Mouse (Mus musculus): ENCODE data around the gene Tex33. TPM values are rescaled to one million over a fixed set of nuclear protein-coding genes. Genes with fewer than 3 reads are reported as not detected.

The Tex33 gene
- polyA plus RNA-seq, 1 experiment from 2014 or later, result not detected

DNA sequence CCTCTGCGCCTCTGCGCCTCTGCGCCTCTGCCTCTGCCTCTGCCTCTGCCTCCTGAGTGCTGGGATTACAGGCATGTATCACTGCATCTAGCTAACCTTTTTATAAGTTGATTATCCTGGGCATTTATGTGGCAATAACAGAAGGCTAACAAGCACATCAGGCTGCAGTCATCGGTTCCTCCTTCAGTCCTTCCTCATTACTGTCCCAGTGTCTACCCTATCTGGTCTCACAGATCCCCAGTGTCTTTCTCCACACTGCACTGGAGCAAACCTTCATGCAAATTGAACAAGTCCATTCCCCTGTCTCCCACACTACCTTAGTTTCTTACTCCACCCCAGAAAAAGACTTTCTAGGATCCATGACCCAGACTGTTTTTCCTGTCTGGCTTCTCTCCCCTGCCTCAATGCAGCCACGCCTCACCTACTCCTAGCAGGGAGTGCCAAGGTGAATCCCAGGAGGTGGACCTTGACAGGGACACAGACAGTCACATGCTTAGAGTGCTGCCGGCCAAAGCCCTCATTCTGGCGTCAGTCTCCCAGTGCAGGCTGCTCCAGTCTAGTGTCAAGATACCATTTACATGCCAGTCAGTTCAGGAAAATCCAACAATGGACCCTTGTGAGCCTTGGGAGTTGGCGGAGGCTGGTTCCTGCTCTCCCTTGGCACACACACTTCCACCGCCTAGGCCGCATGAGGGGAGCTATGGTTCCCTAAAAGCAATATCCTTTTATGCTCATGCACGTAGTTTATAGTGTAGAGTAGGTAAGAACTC lies 12.1 kb downstream of the Tex33 start:
- H3K4me1 ChIP-seq (replicated peaks; ENCODE audit: control insufficient read depth, insufficient read depth, low read length), result no peaks in the 10 kb centered on the region; the same call in 1 of the 2 replicates
- WGBS, result 67% methylated on average over 11 of the region's 11 CpGs
- ATAC-seq, result peak; percentile 82

DNA sequence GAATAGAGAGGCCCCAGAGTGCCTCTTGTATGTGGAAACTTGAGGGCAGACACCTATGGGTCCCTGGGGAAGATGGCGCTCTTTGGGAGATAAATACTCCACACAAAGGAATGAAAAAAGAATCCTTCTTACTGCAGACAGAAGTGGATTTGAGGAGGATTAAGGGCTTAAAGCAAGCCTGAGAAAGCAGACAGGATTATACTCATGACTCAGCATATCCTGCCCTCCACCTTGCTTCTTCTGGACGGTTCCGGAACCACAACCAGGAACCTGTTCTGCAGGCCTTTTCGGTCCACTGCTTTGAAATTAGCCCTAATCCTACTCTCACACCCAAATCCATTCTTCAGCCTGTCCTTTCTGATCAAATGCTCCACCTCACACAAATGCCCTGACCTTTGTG lies 13.6 kb downstream of the Tex33 start:
- no peaks in the 10 kb centered on the region; the same call in 1 of the 2 replicates for H3K4me1 ChIP-seq (replicated peaks; ENCODE audit: control insufficient read depth, insufficient read depth, low read length)
- H3K36me3 ChIP-seq (ENCODE audit: control insufficient read depth, insufficient read depth), result no peaks in the 10 kb centered on the region
- H3K4me3 ChIP-seq (ENCODE audit: low read depth, low read length), result no peak overlapping the region
- no peak for TF ChIP-seq CTCF (IDR thresholded peaks at IDR 0.05; ENCODE audit: low read depth)
- H3K9me3 ChIP-seq (ENCODE audit: control insufficient read depth), result no peaks in the 10 kb centered on the region
- H3K9ac ChIP-seq (ENCODE audit: low read depth, low read length), result no peak overlapping the region
- ATAC-seq, result no peak
- peaks cover 33% of the 10 kb centered on the region for H3K27me3 ChIP-seq (replicated peaks; ENCODE audit: control insufficient read depth, insufficient read depth, low read length)
- no peak overlapping the region for H3K4me2 ChIP-seq (replicated peaks; ENCODE audit: low read depth)
- no peak overlapping the region for H3K27ac ChIP-seq (ENCODE audit: low read depth, low read length)
- WGBS, result 88% methylated on average over 4 of the region's 4 CpGs

More for the DNA sequence above, 12.1 kb downstream of the Tex33 start:
- Histone ChIP-seq H3K9me3 (ENCODE audit: control insufficient read depth) (no peaks in the 10 kb centered on the region), H3K27ac (ENCODE audit: low read depth, low read length) (peak overlapping the region; percentile 74), H3K4me3 (ENCODE audit: low read depth, low read length) (no peak overlapping the region), H3K27me3 (replicated peaks; ENCODE audit: control insufficient read depth, insufficient read depth, low read length) (peaks cover 25% of the 10 kb centered on the region; the same call in 1 of the 2 replicates), H3K9ac (ENCODE audit: low read depth, low read length) (no peak overlapping the region), H3K4me2 (replicated peaks; ENCODE audit: low read depth) (no peak overlapping the region; the same call in 1 of the 2 replicates), H3K36me3 (ENCODE audit: control insufficient read depth, insufficient read depth) (no peaks in the 10 kb centered on the region)
- no peak for TF ChIP-seq CTCF (IDR thresholded peaks at IDR 0.05; ENCODE audit: low read depth)

DNA sequence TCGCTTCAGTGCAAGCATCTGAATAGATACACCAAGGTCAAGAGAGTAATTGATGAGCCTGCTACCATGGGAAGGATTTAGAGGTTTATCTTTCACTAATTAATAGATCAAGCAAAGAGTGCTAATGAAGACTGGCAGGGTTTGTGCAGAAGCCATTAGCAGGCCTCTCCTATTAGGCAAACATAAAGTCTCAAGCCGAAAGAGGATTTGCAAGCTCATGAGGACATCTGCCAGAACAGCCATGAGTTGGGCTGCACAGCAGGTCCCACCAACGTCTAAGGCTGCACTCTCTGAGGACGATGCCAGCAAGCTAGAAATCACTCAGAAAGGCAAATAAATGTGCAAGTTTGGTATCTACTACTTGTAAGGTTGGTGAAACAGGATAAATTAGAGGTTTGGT lies 15.0 kb downstream of the Tex33 start:
- no peak for ATAC-seq
- no peak for TF ChIP-seq CTCF (IDR thresholded peaks at IDR 0.05; ENCODE audit: low read depth)
- Histone ChIP-seq H3K4me3 (ENCODE audit: low read depth, low read length) (no peak overlapping the region), H3K9me3 (ENCODE audit: control insufficient read depth) (no peaks in the 10 kb centered on the region), H3K27ac (ENCODE audit: low read depth, low read length) (no peak overlapping the region), H3K4me1 (replicated peaks; ENCODE audit: control insufficient read depth, insufficient read depth, low read length) (no peaks in the 10 kb centered on the region; the same call in 1 of the 2 replicates), H3K36me3 (ENCODE audit: control insufficient read depth, insufficient read depth) (no peaks in the 10 kb centered on the region), H3K9ac (ENCODE audit: low read depth, low read length) (no peak overlapping the region), H3K27me3 (replicated peaks; ENCODE audit: control insufficient read depth, insufficient read depth, low read length) (peaks cover 28% of the 10 kb centered on the region), H3K4me2 (replicated peaks; ENCODE audit: low read depth) (no peak overlapping the region)
- 68% methylated on average over 4 of the region's 4 CpGs for WGBS

DNA sequence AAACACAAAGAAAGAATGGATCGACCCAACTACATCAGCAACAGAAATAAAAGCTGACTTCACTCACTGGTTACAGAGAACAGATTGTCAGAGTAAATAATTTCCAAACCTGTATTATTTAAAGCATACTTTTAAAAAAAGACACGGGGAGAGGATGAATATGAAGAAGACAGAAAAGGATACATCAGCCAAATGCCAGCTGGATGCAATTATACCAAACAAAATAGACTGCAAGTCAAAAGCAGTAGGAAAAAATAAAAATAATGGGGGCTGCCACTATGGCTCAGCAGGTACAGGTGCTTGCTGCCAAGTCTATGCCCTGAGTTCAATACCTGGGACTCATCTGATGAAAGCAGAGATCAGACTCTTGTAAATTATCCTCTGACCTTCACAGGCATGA lies 15.5 kb downstream of the Tex33 start:
- no peak for ATAC-seq
- no peaks in the 10 kb centered on the region; the same call in 1 of the 2 replicates for H3K4me1 ChIP-seq (replicated peaks; ENCODE audit: control insufficient read depth, insufficient read depth, low read length)
- no peaks in the 10 kb centered on the region for H3K9me3 ChIP-seq (ENCODE audit: control insufficient read depth)
- no peak for TF ChIP-seq CTCF (IDR thresholded peaks at IDR 0.05; ENCODE audit: low read depth)
- peaks cover 33% of the 10 kb centered on the region for H3K27me3 ChIP-seq (replicated peaks; ENCODE audit: control insufficient read depth, insufficient read depth, low read length)
- 76% methylated on average over 2 of the region's 2 CpGs for WGBS
- H3K4me2 ChIP-seq (replicated peaks; ENCODE audit: low read depth), result no peak overlapping the region
- H3K27ac ChIP-seq (ENCODE audit: low read depth, low read length), result no peak overlapping the region
- no peak overlapping the region for H3K9ac ChIP-seq (ENCODE audit: low read depth, low read length)
- no peak overlapping the region for H3K4me3 ChIP-seq (ENCODE audit: low read depth, low read length)
- H3K36me3 ChIP-seq (ENCODE audit: control insufficient read depth, insufficient read depth), result no peaks in the 10 kb centered on the region

DNA sequence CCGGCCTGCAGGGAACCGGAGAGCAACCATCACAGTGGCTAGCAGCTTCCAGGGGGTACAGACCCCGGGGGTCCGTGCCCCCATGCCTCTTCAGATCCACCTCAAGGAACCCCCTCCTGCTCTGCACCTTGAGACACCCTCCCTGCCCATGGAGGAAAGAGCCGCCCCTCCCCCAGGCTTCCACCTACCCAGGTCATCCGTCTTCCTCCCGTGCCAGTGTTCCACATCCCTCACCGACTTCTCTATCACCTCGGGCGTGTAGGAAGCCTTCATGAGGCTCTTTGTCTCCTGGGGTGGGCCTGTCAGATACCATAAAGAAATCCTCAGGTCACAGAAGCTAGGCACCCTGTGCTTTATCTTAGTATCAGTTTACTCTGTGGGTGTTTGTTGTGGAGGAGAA lies 17.2 kb downstream of the Tex33 start:
- 58% methylated on average over 10 of the region's 10 CpGs for WGBS
- H3K4me3 ChIP-seq (ENCODE audit: low read depth, low read length), result no peak overlapping the region
- TF ChIP-seq CTCF (IDR thresholded peaks at IDR 0.05; ENCODE audit: low read depth), result no peak
- no peaks in the 10 kb centered on the region for H3K9me3 ChIP-seq (ENCODE audit: control insufficient read depth)
- no peak overlapping the region for H3K9ac ChIP-seq (ENCODE audit: low read depth, low read length)
- no peak overlapping the region for H3K4me2 ChIP-seq (replicated peaks; ENCODE audit: low read depth)
- no peaks in the 10 kb centered on the region for H3K36me3 ChIP-seq (ENCODE audit: control insufficient read depth, insufficient read depth)
- H3K27ac ChIP-seq (ENCODE audit: low read depth, low read length), result no peak overlapping the region
- H3K27me3 ChIP-seq (replicated peaks; ENCODE audit: control insufficient read depth, insufficient read depth, low read length), result peaks cover 46% of the 10 kb centered on the region
- no peaks in the 10 kb centered on the region for H3K4me1 ChIP-seq (replicated peaks; ENCODE audit: control insufficient read depth, insufficient read depth, low read length)
- ATAC-seq, result no peak

DNA sequence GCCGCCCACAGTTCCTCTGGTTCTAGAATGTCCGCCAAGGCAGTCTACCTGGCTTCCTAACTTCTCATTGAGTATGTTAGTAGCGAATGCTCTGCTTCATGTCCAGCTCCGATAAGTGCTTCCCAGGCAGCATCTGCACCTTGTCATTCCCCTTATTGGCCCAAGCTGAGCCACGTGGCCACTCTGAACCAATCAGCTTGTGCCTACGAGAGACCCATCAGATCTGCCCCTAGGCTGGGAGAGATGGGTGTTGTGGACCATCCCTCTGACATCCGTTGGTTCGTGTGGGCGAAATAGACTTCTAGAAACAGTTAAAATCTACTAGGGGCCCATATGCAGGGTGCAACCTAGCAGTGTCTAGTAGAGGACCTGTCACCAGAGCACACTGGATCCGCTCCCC lies 17.9 kb downstream of the Tex33 start:
- H3K36me3 ChIP-seq (ENCODE audit: control insufficient read depth, insufficient read depth), result no peaks in the 10 kb centered on the region
- no peak for TF ChIP-seq CTCF (IDR thresholded peaks at IDR 0.05; ENCODE audit: low read depth)
- H3K4me2 ChIP-seq (replicated peaks; ENCODE audit: low read depth), result no peak overlapping the region
- H3K4me1 ChIP-seq (replicated peaks; ENCODE audit: control insufficient read depth, insufficient read depth, low read length), result no peaks in the 10 kb centered on the region
- H3K4me3 ChIP-seq (ENCODE audit: low read depth, low read length), result no peak overlapping the region
- no peak overlapping the region for H3K9ac ChIP-seq (ENCODE audit: low read depth, low read length)
- H3K27me3 ChIP-seq (replicated peaks; ENCODE audit: control insufficient read depth, insufficient read depth, low read length), result peaks cover 51% of the 10 kb centered on the region
- ATAC-seq, result no peak
- 85% methylated on average over 10 of the region's 10 CpGs for WGBS
- H3K9me3 ChIP-seq (ENCODE audit: control insufficient read depth), result no peaks in the 10 kb centered on the region
- H3K27ac ChIP-seq (ENCODE audit: low read depth, low read length), result no peak overlapping the region
